Mouse (Mus musculus): ENCODE results near the gene Ube2c.

The Ube2c gene

DNA sequence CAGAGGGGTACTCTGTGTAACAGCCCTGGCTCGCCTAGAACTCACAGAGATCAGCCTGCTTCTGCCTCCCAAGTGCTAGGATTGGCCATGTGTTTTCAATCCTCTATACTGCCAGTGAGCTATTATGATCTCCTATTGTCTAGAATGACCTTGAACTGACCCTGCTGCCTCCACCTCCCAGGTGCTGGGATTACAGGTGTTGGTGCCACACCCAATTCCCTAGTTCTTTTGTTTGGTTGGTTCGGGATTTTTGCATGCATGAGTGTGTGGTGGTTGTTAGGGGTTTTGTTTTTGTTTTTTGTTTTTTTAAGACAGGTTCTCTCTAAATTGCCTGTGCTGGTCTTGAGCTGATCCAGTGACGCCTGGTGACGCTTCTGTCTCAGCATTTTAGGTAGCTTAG lies 54.3 kb downstream of the Ube2c start:
- no peak for DNase-seq

DNA sequence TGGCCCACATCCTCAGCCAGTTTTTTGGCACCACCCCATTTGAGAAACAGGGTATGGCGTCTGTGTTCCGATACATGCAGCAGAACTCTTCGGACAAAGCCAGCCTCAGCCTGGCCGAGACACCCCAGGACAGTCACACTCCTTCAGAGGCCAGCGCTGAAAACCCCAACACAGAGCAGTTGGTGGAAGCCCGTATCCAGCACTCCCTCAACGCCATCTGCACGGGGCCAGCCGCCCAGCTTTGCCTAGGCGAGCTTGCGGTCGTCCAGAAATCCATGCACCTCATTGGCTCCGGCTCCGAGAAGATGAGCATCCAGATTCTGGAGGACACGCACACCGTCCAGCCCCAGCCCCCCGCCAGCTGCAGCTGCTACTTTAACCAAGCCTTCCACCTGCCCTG lies 55.8 kb downstream of the Ube2c start:
- DNase-seq = no peak

DNA sequence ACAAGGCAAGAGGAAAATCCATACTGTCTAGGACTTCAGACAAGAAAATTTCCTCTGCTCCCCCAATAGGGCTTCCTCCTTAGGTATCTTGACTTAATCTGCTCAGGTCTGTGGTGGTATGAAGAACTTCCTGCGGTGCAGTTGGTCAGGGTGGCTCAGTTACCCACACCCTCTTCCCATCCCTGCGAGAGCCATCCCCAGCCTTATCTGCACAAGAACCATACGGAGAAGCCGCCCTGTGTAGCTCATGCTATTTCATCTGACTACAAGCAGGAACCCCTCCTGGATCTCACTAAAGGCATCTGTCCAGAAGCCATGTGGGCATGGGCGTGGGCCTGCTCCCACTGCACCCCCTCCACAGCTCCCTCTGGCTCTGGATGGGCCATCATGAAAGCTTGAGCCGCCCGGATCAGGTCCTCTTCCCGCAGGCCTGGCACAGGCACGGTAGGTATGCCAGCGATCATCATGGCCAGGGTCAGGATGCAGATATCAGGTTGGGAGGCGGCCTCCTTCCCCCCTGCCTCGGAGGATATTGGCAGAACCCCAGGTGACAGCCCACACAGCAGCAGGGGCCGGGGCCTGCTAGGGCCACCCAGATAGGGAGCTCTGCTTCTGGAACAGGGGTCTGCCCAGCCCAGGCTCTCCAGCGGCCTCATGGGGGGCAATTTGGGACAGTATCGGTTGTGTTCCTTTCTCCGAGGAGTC lies 57.6 kb downstream of the Ube2c start:
- DNase-seq = no peak
